Mouse (Mus musculus): ENCODE measurements around the gene Cmss1.

DNA sequence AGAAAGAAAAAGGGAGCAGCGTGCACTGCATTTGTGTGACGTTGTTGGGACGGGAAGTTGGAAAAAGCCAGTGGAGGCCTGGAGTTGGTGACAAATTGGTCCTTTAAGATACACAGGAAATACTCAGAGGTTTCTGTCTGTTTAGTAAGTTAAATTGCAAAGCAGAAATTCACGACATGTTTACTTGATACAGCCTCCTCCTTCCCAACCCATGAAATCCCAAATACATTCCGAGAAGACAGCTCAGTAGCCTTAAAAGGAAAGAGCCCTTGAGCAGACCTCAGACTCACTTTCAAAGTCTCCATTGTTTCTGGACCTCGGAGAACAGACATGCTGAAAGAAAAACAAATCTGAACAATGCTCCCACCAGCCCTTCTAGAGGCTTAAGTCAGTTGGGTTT is 205.0 kb downstream of the Cmss1 start:
- TF ChIP-seq CTCF (IDR thresholded peaks at IDR 0.05; ENCODE audit: insufficient read depth, low read depth, low read length) (no peak), POLR2A (IDR thresholded peaks at IDR 0.05; ENCODE audit: insufficient read depth, low read depth, low read length) (no peak)

Measured in olfactory bulb, adult 2 months (tissue).